Mouse (Mus musculus): ENCODE measurements at regions not wholly inside any gene's neighbourhood (a gene's known extent, or its start where the extent isn't known, plus 50 kb on each side); places are given as distances from the start of the nearest gene placed in this dataset.

- TF ChIP-seq CTCF (IDR thresholded peaks at IDR 0.05) = no peak
- TF ChIP-seq EP300 (IDR thresholded peaks at IDR 0.05) = no peak
Measured at GRCm38 (mm10) chr6:140197113-140197675, 155.9 kb upstream of the Plcz1 start.

Data from lung, postnatal 0 days (tissue).